Mouse (Mus musculus): Measurements from ENCODE around the gene Zfp108. TPM values are rescaled to one million over a fixed set of nuclear protein-coding genes. Genes with fewer than 3 reads are reported as not detected.

Gene Zfp108
- total and polyA plus RNA-seq, 2 experiments from 2014 or later, result 3.0 to 7.5 TPM

DNA sequence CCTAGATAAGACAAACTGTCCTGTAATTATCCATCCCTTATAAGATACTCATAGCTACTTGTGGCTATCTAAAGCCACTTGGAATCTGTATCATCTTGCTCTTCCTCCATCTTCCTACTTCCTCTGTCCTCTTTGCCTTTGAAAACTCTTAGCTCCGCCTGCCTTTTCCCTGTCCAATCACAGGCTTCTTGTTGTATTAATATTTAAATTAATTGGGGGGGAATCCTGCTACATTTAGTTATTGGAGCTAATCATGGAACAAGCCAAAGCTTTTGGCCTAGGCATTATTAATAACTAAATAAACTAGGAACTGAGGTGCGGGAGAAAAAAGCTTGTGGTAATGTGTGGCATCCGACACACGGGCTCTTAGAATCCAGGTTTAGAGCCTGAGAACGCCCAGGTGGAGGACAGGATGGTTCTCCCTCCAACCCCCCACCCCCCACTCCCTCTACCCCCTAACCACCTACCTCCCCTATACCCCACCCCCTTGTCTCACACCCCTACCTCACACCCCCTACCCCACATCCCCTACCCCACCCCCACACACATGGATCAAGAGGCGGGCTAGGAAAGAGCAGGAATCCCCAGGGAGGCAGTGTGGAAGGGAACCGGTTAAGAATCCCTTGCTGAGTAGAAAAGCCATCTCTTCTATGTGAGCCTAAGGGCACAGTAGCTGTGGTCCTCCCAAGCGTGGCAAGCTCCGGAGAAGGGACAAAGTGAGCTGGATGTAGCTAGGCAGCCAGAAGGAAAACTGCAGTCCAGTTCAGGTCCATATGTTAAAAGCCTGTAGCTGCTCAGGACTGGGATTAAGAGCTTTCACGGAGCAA is 25.6 kb downstream of the Zfp108 start:
- Histone ChIP-seq H3K27me3 (ENCODE audit: insufficient read depth, low read length) (no peaks in the 10 kb centered on the region), H3K36me3 (ENCODE audit: insufficient read depth, low read length) (0 out of 2 replicates have a peak, but pooled peaks cover under 1% of the 10 kb centered on the region), H3K9me3 (ENCODE audit: low read length) (no peaks in the 10 kb centered on the region), H3K4me1 (ENCODE audit: insufficient read depth, low read length) (no peaks in the 10 kb centered on the region), H3K4me2 (ENCODE audit: low read depth, low read length) (no peak overlapping the region), H3K9ac (replicated peaks; ENCODE audit: low read length) (no peak overlapping the region), H3K4me3 (ENCODE audit: low read length) (no peak overlapping the region), H3K27ac (no peak overlapping the region)
- DNase-seq (ENCODE audit: low spot score) (no peak), ATAC-seq (no peak)
- 61% methylated on average over 10 of the region's 10 CpGs for WGBS
- no peak for TF ChIP-seq CTCF (IDR thresholded peaks at IDR 0.05; ENCODE audit: low read depth)

DNA sequence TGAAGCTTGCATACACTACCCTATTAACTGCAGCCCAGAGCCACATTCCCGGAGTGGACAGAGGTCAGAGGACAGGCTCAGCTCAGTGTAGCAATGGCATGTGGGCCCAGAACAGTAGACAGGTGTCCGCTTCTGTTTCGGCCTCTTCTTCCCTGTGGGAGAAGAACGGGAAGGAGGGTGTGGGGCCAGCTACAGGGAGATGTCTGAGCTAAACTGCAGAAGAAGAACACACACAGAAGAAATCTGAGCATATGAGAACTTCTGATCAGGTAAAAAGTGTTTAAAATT is 26.2 kb downstream of the Zfp108 start:
- no peak for DNase-seq (ENCODE audit: low spot score)
- WGBS, result 66% methylated on average over 4 of the region's 4 CpGs

DNA sequence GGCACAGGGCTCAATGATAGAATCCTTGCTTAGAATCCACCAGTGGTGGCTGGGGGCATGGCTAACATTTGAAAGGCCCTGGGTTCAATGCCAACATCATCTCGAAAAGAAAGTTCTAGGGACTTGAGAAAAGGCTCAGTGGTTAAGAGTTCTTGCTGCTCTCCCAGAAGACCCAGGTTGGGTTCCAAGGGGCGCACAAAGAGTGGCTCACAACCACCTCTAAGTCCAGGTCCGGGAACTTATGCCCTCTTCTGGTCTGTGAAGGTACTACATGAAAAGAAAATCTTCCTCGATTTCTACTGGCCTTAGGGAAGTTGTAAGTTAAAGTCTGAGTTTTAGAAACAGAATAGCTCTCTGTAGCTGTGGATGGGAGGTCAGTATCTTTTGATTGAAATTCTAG is 31.5 kb downstream of the Zfp108 start:
- Histone ChIP-seq H3K9ac (replicated peaks; ENCODE audit: low read length) (no peak overlapping the region), H3K4me2 (ENCODE audit: low read depth, low read length) (no peak overlapping the region)
- WGBS, result 48% methylated on average over 4 of the region's 4 CpGs

More for the DNA sequence above, 26.2 kb downstream of the Zfp108 start:
- Histone ChIP-seq H3K4me1 (ENCODE audit: insufficient read depth, low read length) (no peaks in the 10 kb centered on the region), H3K9ac (replicated peaks; ENCODE audit: low read length) (no peak overlapping the region), H3K36me3 (ENCODE audit: insufficient read depth, low read length) (no peaks in the 10 kb centered on the region), H3K9me3 (ENCODE audit: low read length) (no peaks in the 10 kb centered on the region), H3K4me2 (ENCODE audit: low read depth, low read length) (no peak overlapping the region), H3K4me3 (ENCODE audit: low read length) (no peak overlapping the region), H3K27ac (no peak overlapping the region), H3K27me3 (ENCODE audit: insufficient read depth, low read length) (no peaks in the 10 kb centered on the region)
- no peak for ATAC-seq
- TF ChIP-seq CTCF (IDR thresholded peaks at IDR 0.05; ENCODE audit: low read depth), result no peak

GRCm38 (mm10) chr7:24286916-24287315 is 32.3 kb downstream of the Zfp108 start:
- H3K36me3 ChIP-seq (ENCODE audit: insufficient read depth, low read length), result peaks cover 23% of the 10 kb centered on the region
- no peak overlapping the region for H3K9ac ChIP-seq (replicated peaks; ENCODE audit: low read length)
- H3K27ac ChIP-seq, result no peak overlapping the region
- no peaks in the 10 kb centered on the region for H3K9me3 ChIP-seq (ENCODE audit: low read length)
- TF ChIP-seq CTCF (IDR thresholded peaks at IDR 0.05; ENCODE audit: low read depth), result no peak
- no peak overlapping the region for H3K4me3 ChIP-seq (ENCODE audit: low read length)
- H3K4me2 ChIP-seq (ENCODE audit: low read depth, low read length), result no peak overlapping the region
- no peaks in the 10 kb centered on the region for H3K4me1 ChIP-seq (ENCODE audit: insufficient read depth, low read length)
- no peaks in the 10 kb centered on the region for H3K27me3 ChIP-seq (ENCODE audit: insufficient read depth, low read length)
- 80% methylated on average over 4 of the region's 4 CpGs for WGBS
- no peak for ATAC-seq
- DNase-seq (ENCODE audit: low spot score), result no peak

More for the DNA sequence above, 31.5 kb downstream of the Zfp108 start:
- TF ChIP-seq CTCF (IDR thresholded peaks at IDR 0.05; ENCODE audit: low read depth), result peak; percentile 25
- Histone ChIP-seq H3K9me3 (ENCODE audit: low read length) (no peaks in the 10 kb centered on the region), H3K4me1 (ENCODE audit: insufficient read depth, low read length) (no peaks in the 10 kb centered on the region), H3K27ac (no peak overlapping the region), H3K36me3 (ENCODE audit: insufficient read depth, low read length) (peaks cover 14% of the 10 kb centered on the region), H3K4me3 (ENCODE audit: low read length) (no peak overlapping the region), H3K27me3 (ENCODE audit: insufficient read depth, low read length) (no peaks in the 10 kb centered on the region)
- no peak for ATAC-seq
- no peak for DNase-seq (ENCODE audit: low spot score)

DNA sequence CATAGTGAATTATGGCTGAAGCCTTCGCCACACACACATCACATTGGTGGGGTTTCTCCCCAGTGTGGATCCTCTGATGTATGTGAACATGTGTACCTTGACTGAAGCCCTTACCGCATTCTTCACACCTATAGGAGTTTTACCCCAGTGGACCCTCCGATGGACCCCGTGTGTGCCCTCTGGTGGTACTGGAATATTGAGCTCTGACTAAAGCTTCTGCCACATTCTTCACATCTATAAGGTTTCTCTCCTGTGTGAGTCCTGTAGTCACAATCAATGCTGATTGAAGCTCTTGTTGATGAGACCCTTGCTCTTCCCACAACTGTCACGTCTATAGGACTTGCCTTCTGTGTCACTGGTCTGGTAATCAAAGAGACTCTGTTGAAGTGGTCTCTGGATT is 33.1 kb downstream of the Zfp108 start:
- H3K4me1 ChIP-seq (ENCODE audit: insufficient read depth, low read length), result no peaks in the 10 kb centered on the region
- H3K4me3 ChIP-seq (ENCODE audit: low read length), result no peak overlapping the region
- H3K9ac ChIP-seq (replicated peaks; ENCODE audit: low read length), result no peak overlapping the region
- TF ChIP-seq CTCF (IDR thresholded peaks at IDR 0.05; ENCODE audit: low read depth), result no peak
- H3K27ac ChIP-seq, result no peak overlapping the region
- H3K27me3 ChIP-seq (ENCODE audit: insufficient read depth, low read length), result no peaks in the 10 kb centered on the region
- 82% methylated on average over 5 of the region's 5 CpGs for WGBS
- DNase-seq (ENCODE audit: low spot score), result no peak
- H3K9me3 ChIP-seq (ENCODE audit: low read length), result no peaks in the 10 kb centered on the region
- no peak overlapping the region for H3K4me2 ChIP-seq (ENCODE audit: low read depth, low read length)
- H3K36me3 ChIP-seq (ENCODE audit: insufficient read depth, low read length), result peaks cover 30% of the 10 kb centered on the region
- ATAC-seq, result no peak

GRCm38 (mm10) chr7:24288512-24288911 is 33.9 kb downstream of the Zfp108 start:
- Histone ChIP-seq H3K9ac (replicated peaks; ENCODE audit: low read length) (no peak overlapping the region), H3K4me2 (ENCODE audit: low read depth, low read length) (no peak overlapping the region), H3K27ac (no peak overlapping the region), H3K4me3 (ENCODE audit: low read length) (no peak overlapping the region), H3K27me3 (ENCODE audit: insufficient read depth, low read length) (no peaks in the 10 kb centered on the region), H3K36me3 (ENCODE audit: insufficient read depth, low read length) (peaks cover 31% of the 10 kb centered on the region), H3K4me1 (ENCODE audit: insufficient read depth, low read length) (no peaks in the 10 kb centered on the region), H3K9me3 (ENCODE audit: low read length) (no peaks in the 10 kb centered on the region)
- WGBS, result 93% methylated on average over 6 of the region's 6 CpGs
- no peak for TF ChIP-seq CTCF (IDR thresholded peaks at IDR 0.05; ENCODE audit: low read depth)
- ATAC-seq, result 0 out of 2 replicates have a peak, but pooled peaks have one; percentile 19
- DNase-seq (ENCODE audit: low spot score), result no peak

GRCm38 (mm10) chr7:24290106-24290693 is 35.6 kb downstream of the Zfp108 start:
- DNase-seq (ENCODE audit: low spot score) (no peak), ATAC-seq (no peak)
- Histone ChIP-seq H3K4me2 (ENCODE audit: low read depth, low read length) (no peak overlapping the region), H3K27me3 (ENCODE audit: insufficient read depth, low read length) (no peaks in the 10 kb centered on the region), H3K9me3 (ENCODE audit: low read length) (no peaks in the 10 kb centered on the region), H3K9ac (replicated peaks; ENCODE audit: low read length) (no peak overlapping the region), H3K4me1 (ENCODE audit: insufficient read depth, low read length) (no peaks in the 10 kb centered on the region), H3K4me3 (ENCODE audit: low read length) (no peak overlapping the region), H3K36me3 (ENCODE audit: insufficient read depth, low read length) (peaks cover 46% of the 10 kb centered on the region), H3K27ac (no peak overlapping the region)
- TF ChIP-seq CTCF (IDR thresholded peaks at IDR 0.05; ENCODE audit: low read depth), result no peak
- WGBS, result 100% methylated on average over 4 of the region's 4 CpGs
